Mouse (Mus musculus) liver, embryonic 14.5 days (tissue): ENCODE measurements around the gene Ankrd63.

Experiments
- CTCF ChIP-seq: IDR thresholded peaks from 2 replicates; pipeline ENCODE4 v1.5.1; 2016; ENCODE audit warnings: antibody characterized with exemption, low read depth, control low read depth
- EP300 ChIP-seq: IDR thresholded peaks from 2 replicates; pipeline ENCODE4 v1.6.1; 2016; ENCODE audit warnings: antibody characterized with exemption, low read depth

GRCm38 (mm10) chr2:118676839-118677741 lies 26.7 kb downstream of the Ankrd63 start:
- TF ChIP-seq EP300 (no peak), CTCF (no peak)
